Mouse (Mus musculus): ENCODE data around the gene Zfp334.

GRCm38 (mm10) chr2:165396831-165397501 is 8.9 kb upstream of the Zfp334 start:
- TF ChIP-seq POLR2A (IDR thresholded peaks at IDR 0.05; ENCODE audit: low read depth, low read length) (no peak), CTCF (IDR thresholded peaks at IDR 0.05; ENCODE audit: extremely low read depth, insufficient read length, insufficient replicate concordance, low read depth, low read length) (no peak)

All from small intestine, adult 2 months (tissue).